Mouse (Mus musculus) lung, postnatal 0 days (tissue): ENCODE results near the gene Gm42715.

Source experiments
- CTCF ChIP-seq: IDR thresholded peaks from 2 replicates; pipeline ENCODE4 v1.5.1; 2016; ENCODE audit warnings: antibody characterized with exemption, mild to moderate bottlenecking
- EP300 ChIP-seq: IDR thresholded peaks from 2 replicates; pipeline ENCODE4 v1.6.1; 2016; ENCODE audit warnings: antibody characterized with exemption, mild to moderate bottlenecking, control low read depth

GRCm38 (mm10) chr7:127513781-127514180 lies 5.6 kb upstream of the Gm42715 start:
- no peak for TF ChIP-seq CTCF
- TF ChIP-seq EP300, result no peak
